Mouse (Mus musculus) stomach, postnatal 0 days (tissue): ENCODE results near the gene Psip1.

ENCODE experiments used
- CTCF ChIP-seq: IDR thresholded peaks from 2 replicates; pipeline ENCODE4 v1.5.1; 2016; ENCODE audit warnings: antibody characterized with exemption, low read depth, mild to moderate bottlenecking, moderate library complexity
- EP300 ChIP-seq: optimal IDR thresholded peaks from 2 replicates; pipeline ENCODE3; 2016; ENCODE audit warnings: antibody characterized with exemption

DNA sequence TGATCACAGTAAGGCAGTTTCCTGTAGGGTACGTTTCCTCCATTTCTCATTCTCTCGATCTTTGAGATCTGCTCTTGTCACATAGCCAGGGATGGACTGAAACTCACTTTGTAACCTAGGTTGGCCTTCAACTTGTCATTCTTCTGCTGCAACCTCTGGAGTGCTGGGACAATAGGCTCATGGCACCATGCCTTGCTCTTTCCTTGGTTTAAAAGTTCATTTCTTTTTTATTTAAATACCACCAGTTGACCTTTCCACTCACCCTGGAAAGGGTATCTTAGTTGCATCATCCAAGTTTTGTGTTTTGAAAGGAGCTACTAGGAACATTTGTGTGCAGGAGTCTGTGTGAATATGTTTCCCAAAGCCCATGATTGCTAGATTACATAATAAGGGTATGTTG lies 32.9 kb upstream of the Psip1 start:
- no peak for TF ChIP-seq CTCF
- no peak for TF ChIP-seq EP300
